Mouse (Mus musculus) lung, adult 2 months (tissue): ENCODE data around the gene St6galnac5. TPM values are rescaled to one million over a fixed set of nuclear protein-coding genes. Genes with fewer than 3 reads are reported as not detected.
A peak's percentile ranks its signal among the peaks of the same experiment; 100 is the strongest.

Experiments
- DNase-seq: peaks from one replicate; pipeline ENCODE4 v3.0.0; 2022
- H3K4me1 ChIP-seq: fragments of 200-500 bp; 2 replicates; pipeline ENCODE4 v1.6.1; 2011; ENCODE audit warnings: low read length; ENCODE audit not compliant: control insufficient read depth, insufficient read depth
- H3K4me3 ChIP-seq: fragments of 200-500 bp; replicated peaks from 2 replicates; pipeline ENCODE3; 2011; ENCODE audit warnings: low read depth, mild to moderate bottlenecking, control low read depth, low read length; ENCODE audit errors: extremely low read depth
- CTCF ChIP-seq: fragments of 200-500 bp; IDR thresholded peaks from 2 replicates; pipeline ENCODE4 v1.5.1; 2011; ENCODE audit warnings: mild to moderate bottlenecking, low read length, control low read depth; ENCODE audit not compliant: insufficient read depth
- POLR2A ChIP-seq: fragments of 200-500 bp; IDR thresholded peaks from 2 replicates; pipeline ENCODE4 v1.6.1; 2011; ENCODE audit warnings: low read depth, mild to moderate bottlenecking, control low read depth, low read length, borderline replicate concordance; ENCODE audit errors: extremely low read depth
- WGBS: fragments of 180-500 bp; shearing (Covaris S2); methylation state at CpG from one replicate; pipeline ENCODE4 v1.1.7; 2018; 5-methylcytosine and 5-hydroxymethylcytosine counted together
- polyA plus RNA-seq: library from polyadenylated mRNA; depleted of rRNA; stranded (reverse); fragments of >200 nt; gene quantifications from 2 replicates; pipeline ENCODE4 v1.2.3, GENCODE M21; 2012

The St6galnac5 gene
- polyA plus RNA-seq, 1 experiment = 0.67 TPM

DNA sequence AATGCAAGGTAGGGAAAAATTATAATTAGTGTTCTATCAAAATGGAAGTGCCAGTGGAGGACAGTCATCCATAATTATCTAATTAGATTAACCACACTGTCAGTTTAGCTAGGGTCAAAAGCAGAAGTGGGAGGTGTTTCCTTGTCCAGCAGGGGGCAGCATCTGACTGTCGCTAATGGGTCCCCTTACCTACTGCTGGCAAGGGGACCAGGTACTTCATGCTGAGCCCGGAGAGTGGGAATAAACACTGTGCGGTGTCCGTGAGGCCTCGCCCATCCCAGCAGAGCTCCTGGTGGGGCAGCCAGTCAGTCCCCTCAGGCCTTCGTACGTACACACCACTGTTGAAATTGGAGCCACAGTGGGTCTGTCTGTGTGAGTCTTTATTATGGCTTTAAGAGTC lies 198.3 kb downstream of the St6galnac5 start:
- H3K4me1 ChIP-seq = no peaks in the 10 kb centered on the region
- TF ChIP-seq CTCF (peak; percentile 85), POLR2A (no peak)
- DNase-seq = peak; percentile 60
- no peak overlapping the region for H3K4me3 ChIP-seq
- 32% methylated on average over 7 of the region's 7 CpGs for WGBS

DNA sequence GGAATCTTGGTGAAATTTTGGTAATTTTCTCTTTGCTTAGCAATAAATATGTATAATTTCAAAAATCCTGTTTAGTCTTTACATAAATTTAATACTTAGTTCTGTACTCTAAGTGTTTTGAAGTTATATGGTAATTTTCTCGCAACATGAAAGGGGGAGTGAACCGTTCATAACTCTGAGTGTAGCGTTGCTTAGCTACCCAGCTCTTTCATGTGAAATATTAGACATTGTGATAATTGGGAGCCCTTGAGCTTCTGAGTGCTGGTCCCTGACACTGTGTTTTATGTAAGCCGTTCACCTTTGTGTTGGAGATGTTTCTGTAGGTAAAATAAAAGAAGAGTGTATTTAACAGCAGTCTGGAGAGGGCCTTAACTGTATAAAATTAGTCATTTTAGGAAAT lies 202.2 kb downstream of the St6galnac5 start:
- Histone ChIP-seq H3K4me3 (no peak overlapping the region), H3K4me1 (no peaks in the 10 kb centered on the region)
- DNase-seq = no peak
- TF ChIP-seq POLR2A (no peak), CTCF (no peak)
- WGBS = 74% methylated on average over 4 of the region's 4 CpGs

GRCm38 (mm10) chr3:152776872-152777540 lies 205.0 kb downstream of the St6galnac5 start:
- TF ChIP-seq POLR2A (no peak), CTCF (no peak)
- WGBS = 80% methylated on average over 16 of the region's 16 CpGs
- no peaks in the 10 kb centered on the region for H3K4me1 ChIP-seq
- H3K4me3 ChIP-seq = no peak overlapping the region
- no peak for DNase-seq

DNA sequence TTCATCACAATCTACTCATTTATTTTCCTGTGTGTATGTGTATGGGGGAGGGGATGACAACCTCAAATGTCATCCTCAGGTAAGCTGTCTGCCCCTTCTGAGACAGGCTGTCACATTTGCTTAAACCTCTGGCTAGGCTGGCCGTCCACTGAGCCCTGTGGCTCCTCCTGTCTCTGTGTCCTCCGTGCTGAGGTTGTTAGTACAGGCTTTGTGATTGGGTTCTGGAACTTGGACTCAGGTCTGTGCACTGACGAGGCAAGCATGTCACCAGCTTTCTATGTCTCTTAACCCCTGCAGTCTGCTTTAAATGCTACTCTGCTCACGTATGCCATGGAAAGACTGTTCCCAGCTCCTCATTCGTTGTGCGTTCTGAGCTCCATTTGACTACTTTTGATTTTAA lies 205.7 kb downstream of the St6galnac5 start:
- no peak for DNase-seq
- TF ChIP-seq POLR2A = no peak
- no peak for TF ChIP-seq CTCF
- Histone ChIP-seq H3K4me1 (no peaks in the 10 kb centered on the region), H3K4me3 (no peak overlapping the region)
- 78% methylated on average over 6 of the region's 6 CpGs for WGBS

GRCm38 (mm10) chr3:152770056-152770455 lies 212.0 kb downstream of the St6galnac5 start:
- 88% methylated on average over 6 of the region's 6 CpGs for WGBS
- TF ChIP-seq CTCF = no peak
- no peak for TF ChIP-seq POLR2A
- no peaks in the 10 kb centered on the region; the same call in 1 of the 2 replicates for H3K4me1 ChIP-seq
- no peak for DNase-seq
- H3K4me3 ChIP-seq = no peak overlapping the region

DNA sequence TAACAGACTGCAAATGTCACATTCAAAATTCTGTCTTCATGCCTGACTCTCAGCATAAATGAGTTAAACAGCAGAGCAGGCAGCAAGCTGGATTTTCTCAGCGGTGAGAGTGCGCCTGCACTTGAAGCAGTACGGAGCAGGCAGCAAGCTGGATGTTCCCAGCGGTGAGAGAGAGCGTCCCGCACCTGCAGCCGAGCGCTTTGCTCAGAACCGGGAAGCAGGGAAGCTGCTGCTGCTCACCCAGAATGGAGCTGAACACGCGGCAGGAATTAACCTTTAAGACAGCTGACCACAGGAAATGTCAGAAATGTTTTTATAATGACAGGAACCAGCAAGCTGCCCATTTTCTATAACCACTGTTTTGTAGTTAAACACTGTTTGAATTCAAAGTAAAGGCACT lies 214.6 kb downstream of the St6galnac5 start:
- no peak for DNase-seq
- Histone ChIP-seq H3K4me3 (no peak overlapping the region), H3K4me1 (no peaks in the 10 kb centered on the region; the same call in 1 of the 2 replicates)
- TF ChIP-seq CTCF (no peak), POLR2A (no peak)
- 64% methylated on average over 11 of the region's 11 CpGs for WGBS
